Mouse (Mus musculus) heart, embryonic 12.5 days (tissue): ENCODE measurements around the gene Gpr68. TPM values are rescaled to one million over a fixed set of nuclear protein-coding genes. Genes with fewer than 3 reads are reported as not detected.

ENCODE experiments used
- polyA plus RNA-seq: library from polyadenylated mRNA; unstranded; fragments of >200 nt; fragmentation: Nextera tagmentation; extraction: Ambion mirVana; gene quantifications from 2 replicates; pipeline ENCODE4 v1.2.1, GENCODE M21; 2016

The Gpr68 gene
- polyA plus RNA-seq, 1 experiment from 2014 or later, result 6.2 TPM

Other genes with a start within 250 kb of the Gpr68 start
- gene Rps6ka5, start 181.2 kb downstream of the Gpr68 start, polyA plus RNA-seq, result 5.4 and 6.0 TPM in 2 replicates
- gene Dglucy, start 129.1 kb downstream of the Gpr68 start, polyA plus RNA-seq, result 2.8 and 3.4 TPM in 2 replicates
- 2.0 and 2.3 TPM in 2 replicates for gene Ccdc88c, start 120.9 kb upstream of the Gpr68 start, polyA plus RNA-seq
- 49.1 and 51.3 TPM in 2 replicates for gene Ppp4r3a, start 175.5 kb upstream of the Gpr68 start, polyA plus RNA-seq